Mouse (Mus musculus) cortical plate, adult 2 months (tissue): Measurements from ENCODE around the gene Akain1.

ENCODE experiments used
- CTCF ChIP-seq: fragments of 200-500 bp; IDR thresholded peaks from 2 replicates; pipeline ENCODE4 v1.5.1; 2011; ENCODE audit warnings: mild to moderate bottlenecking, control low read depth, low read length; ENCODE audit not compliant: insufficient read depth; ENCODE audit errors: extremely low read depth
- POLR2A ChIP-seq: fragments of 200-500 bp; IDR thresholded peaks from 2 replicates; pipeline ENCODE4 v1.6.1; 2011; ENCODE audit warnings: mild to moderate bottlenecking, low read length, control low read depth; ENCODE audit not compliant: insufficient read depth; ENCODE audit errors: extremely low read depth

DNA sequence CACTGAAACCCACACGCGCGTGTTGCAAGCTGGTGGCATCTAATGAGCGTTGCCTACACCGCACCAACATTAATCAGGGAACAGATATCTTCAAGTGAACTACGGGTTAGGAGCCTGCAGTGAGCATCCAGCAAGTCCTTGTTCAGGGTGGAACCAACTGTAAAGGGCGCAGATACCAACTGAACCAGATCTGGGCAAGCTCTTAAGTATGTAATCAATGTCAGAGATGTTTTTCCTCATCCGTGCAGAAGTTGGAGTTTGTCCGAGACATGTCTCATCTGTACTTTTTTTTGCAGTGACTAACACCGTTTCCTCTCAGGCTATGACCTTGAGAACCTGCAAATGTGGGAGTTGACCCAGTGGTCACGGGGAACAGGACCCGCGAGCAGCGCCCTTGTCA, 640 bp upstream of the Akain1 start:
- TF ChIP-seq CTCF (no peak), POLR2A (no peak)
